Mouse (Mus musculus): Measurements from ENCODE around the gene Xaf1. TPM values are rescaled to one million over a fixed set of nuclear protein-coding genes. Genes with fewer than 3 reads are reported as not detected.

Gene Xaf1
- polyA plus RNA-seq, 1 experiment from 2014 or later = 2.7 TPM

DNA sequence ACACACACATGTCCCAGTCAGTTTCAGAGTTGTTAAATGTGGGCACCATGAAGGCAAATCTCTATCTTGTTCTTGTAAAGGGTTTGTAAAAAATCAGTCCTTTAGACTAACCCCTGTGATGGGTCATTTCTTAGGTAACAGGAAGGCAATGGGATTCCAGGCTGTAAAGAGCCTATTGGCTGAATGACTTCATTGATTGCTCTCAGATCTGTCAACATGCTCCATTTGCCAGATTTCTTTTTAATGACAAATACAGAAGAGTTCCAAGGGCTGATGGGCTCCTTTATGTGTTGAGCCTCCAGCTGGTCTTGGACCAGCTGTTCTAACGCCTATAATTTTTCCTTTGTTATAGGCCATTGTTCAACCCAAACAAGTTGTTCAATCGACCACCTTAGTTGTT lies 8.3 kb upstream of the Xaf1 start:
- WGBS = 86% methylated on average over 2 of the region's 2 CpGs
- DNase-seq (ENCODE audit: low spot score) = no peak

GRCm38 (mm10) chr11:72302230-72302629 lies 801 bp downstream of the Xaf1 start:
- H3K4me3 ChIP-seq (ENCODE audit: low read depth, low read length) = no peak overlapping the region
- H3K4me2 ChIP-seq = no peak overlapping the region; the same call in 1 of the 2 replicates
- H3K9ac ChIP-seq (ENCODE audit: low read depth, low read length) = no peak overlapping the region
- no peaks in the 10 kb centered on the region for H3K36me3 ChIP-seq (ENCODE audit: control insufficient read depth, insufficient read depth, low read length)
- no peaks in the 10 kb centered on the region for H3K27me3 ChIP-seq (replicated peaks; ENCODE audit: control insufficient read depth, insufficient read depth, low read length)
- DNase-seq (ENCODE audit: low spot score) (no peak), ATAC-seq (replicated peaks; ENCODE audit: low FRiP score) (no peak)
- H3K9me3 ChIP-seq (ENCODE audit: control insufficient read depth, low read length) = no peaks in the 10 kb centered on the region
- H3K4me1 ChIP-seq (replicated peaks; ENCODE audit: control insufficient read depth, insufficient read depth, low read length) = no peaks in the 10 kb centered on the region
- H3K27ac ChIP-seq (ENCODE audit: low read depth, low read length) = no peak overlapping the region
- WGBS = 81% methylated on average over 7 of the region's 7 CpGs

More for the DNA sequence above, 8.3 kb upstream of the Xaf1 start:
- Histone ChIP-seq H3K4me3 (ENCODE audit: low read depth, low read length) (no peak overlapping the region), H3K36me3 (ENCODE audit: control insufficient read depth, insufficient read depth, low read length) (no peaks in the 10 kb centered on the region), H3K27ac (ENCODE audit: low read depth, low read length) (no peak overlapping the region), H3K4me2 (no peak overlapping the region), H3K4me1 (replicated peaks; ENCODE audit: control insufficient read depth, insufficient read depth, low read length) (no peaks in the 10 kb centered on the region), H3K9ac (ENCODE audit: low read depth, low read length) (no peak overlapping the region), H3K9me3 (ENCODE audit: control insufficient read depth, low read length) (no peaks in the 10 kb centered on the region), H3K27me3 (replicated peaks; ENCODE audit: control insufficient read depth, insufficient read depth, low read length) (no peaks in the 10 kb centered on the region)
- ATAC-seq (replicated peaks; ENCODE audit: low FRiP score) = no peak

GRCm38 (mm10) chr11:72307461-72307860 lies 6.0 kb downstream of the Xaf1 start:
- no peak overlapping the region for H3K9ac ChIP-seq (ENCODE audit: low read depth, low read length)
- DNase-seq (ENCODE audit: low spot score) (no peak), ATAC-seq (replicated peaks; ENCODE audit: low FRiP score) (no peak)
- no peak overlapping the region for H3K27ac ChIP-seq (ENCODE audit: low read depth, low read length)
- no peaks in the 10 kb centered on the region for H3K36me3 ChIP-seq (ENCODE audit: control insufficient read depth, insufficient read depth, low read length)
- H3K4me2 ChIP-seq = no peak overlapping the region
- WGBS = 73% methylated on average over 5 of the region's 5 CpGs
- H3K4me1 ChIP-seq (replicated peaks; ENCODE audit: control insufficient read depth, insufficient read depth, low read length) = no peaks in the 10 kb centered on the region
- H3K27me3 ChIP-seq (replicated peaks; ENCODE audit: control insufficient read depth, insufficient read depth, low read length) = no peaks in the 10 kb centered on the region; the same call in 1 of the 2 replicates
- no peaks in the 10 kb centered on the region for H3K9me3 ChIP-seq (ENCODE audit: control insufficient read depth, low read length)
- H3K4me3 ChIP-seq (ENCODE audit: low read depth, low read length) = no peak overlapping the region

- Histone ChIP-seq H3K27ac (ENCODE audit: low read depth, low read length) (no peak overlapping the region), H3K36me3 (ENCODE audit: control insufficient read depth, insufficient read depth, low read length) (no peaks in the 10 kb centered on the region), H3K27me3 (replicated peaks; ENCODE audit: control insufficient read depth, insufficient read depth, low read length) (peaks cover 9% of the 10 kb centered on the region), H3K4me2 (no peak overlapping the region), H3K4me3 (ENCODE audit: low read depth, low read length) (no peak overlapping the region), H3K9me3 (ENCODE audit: control insufficient read depth, low read length) (no peaks in the 10 kb centered on the region), H3K4me1 (replicated peaks; ENCODE audit: control insufficient read depth, insufficient read depth, low read length) (no peaks in the 10 kb centered on the region), H3K9ac (ENCODE audit: low read depth, low read length) (no peak overlapping the region)
- WGBS = 36% methylated on average over 2 of the region's 2 CpGs
- DNase-seq (ENCODE audit: low spot score) = no peak
- no peak for ATAC-seq (replicated peaks; ENCODE audit: low FRiP score)
Measured at GRCm38 (mm10) chr11:72308982-72309381, 7.6 kb downstream of the Xaf1 start.

DNA sequence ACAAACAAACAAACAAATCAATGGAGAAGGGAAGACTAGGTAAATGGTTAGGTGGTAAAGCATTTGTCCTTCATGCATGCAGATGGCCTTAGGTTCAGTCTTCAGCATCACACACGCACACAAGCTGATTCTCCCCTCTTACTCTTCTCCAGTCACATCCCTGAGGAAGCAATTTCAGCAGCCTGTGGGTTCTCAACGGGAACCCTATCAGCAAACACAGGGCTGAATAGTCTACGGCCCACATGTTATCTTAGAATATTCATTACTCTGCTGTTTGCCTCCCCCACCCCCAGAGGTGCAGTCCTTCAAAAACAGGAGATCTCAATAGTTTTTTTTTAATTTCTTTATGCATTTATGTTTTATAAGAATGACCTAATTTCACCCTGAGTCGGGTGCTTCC lies 9.1 kb downstream of the Xaf1 start:
- no peak for ATAC-seq (replicated peaks; ENCODE audit: low FRiP score)
- no peak overlapping the region for H3K4me2 ChIP-seq

GRCm38 (mm10) chr11:72311355-72312001 lies 10.0 kb downstream of the Xaf1 start:
- no peaks in the 10 kb centered on the region; the same call in 1 of the 2 replicates for H3K4me1 ChIP-seq (replicated peaks; ENCODE audit: control insufficient read depth, insufficient read depth, low read length)
- DNase-seq (ENCODE audit: low spot score) = no peak
- H3K27ac ChIP-seq (ENCODE audit: low read depth, low read length) = no peak overlapping the region
- no peak overlapping the region for H3K9ac ChIP-seq (ENCODE audit: low read depth, low read length)
- no peak overlapping the region for H3K4me3 ChIP-seq (ENCODE audit: low read depth, low read length)
- ATAC-seq (replicated peaks; ENCODE audit: low FRiP score) = no peak
- H3K27me3 ChIP-seq (replicated peaks; ENCODE audit: control insufficient read depth, insufficient read depth, low read length) = peaks cover 26% of the 10 kb centered on the region
- 74% methylated on average over 10 of the region's 10 CpGs for whole genome bisulfite sequencing
- H3K4me2 ChIP-seq = no peak overlapping the region
- no peaks in the 10 kb centered on the region for H3K9me3 ChIP-seq (ENCODE audit: control insufficient read depth, low read length)
- H3K36me3 ChIP-seq (ENCODE audit: control insufficient read depth, insufficient read depth, low read length) = no peaks in the 10 kb centered on the region

More for the DNA sequence above, 9.1 kb downstream of the Xaf1 start:
- no peak for DNase-seq (ENCODE audit: low spot score)
- Histone ChIP-seq H3K4me3 (ENCODE audit: low read depth, low read length) (no peak overlapping the region), H3K36me3 (ENCODE audit: control insufficient read depth, insufficient read depth, low read length) (no peaks in the 10 kb centered on the region), H3K9me3 (ENCODE audit: control insufficient read depth, low read length) (no peaks in the 10 kb centered on the region), H3K9ac (ENCODE audit: low read depth, low read length) (no peak overlapping the region), H3K4me1 (replicated peaks; ENCODE audit: control insufficient read depth, insufficient read depth, low read length) (no peaks in the 10 kb centered on the region; the same call in 1 of the 2 replicates), H3K27ac (ENCODE audit: low read depth, low read length) (no peak overlapping the region), H3K27me3 (replicated peaks; ENCODE audit: control insufficient read depth, insufficient read depth, low read length) (peaks cover 24% of the 10 kb centered on the region)
- 54% methylated on average over 4 of the region's 4 CpGs for WGBS

- peak within 1 kb of the TSS; percentile 17 for H3K4me3 ChIP-seq (ENCODE audit: low read depth, low read length)
- no peaks in the 10 kb centered on the region for H3K36me3 ChIP-seq (ENCODE audit: control insufficient read depth, insufficient read depth, low read length)
- H3K9me3 ChIP-seq (ENCODE audit: control insufficient read depth, low read length) = no peaks in the 10 kb centered on the region
- peaks cover 26% of the 10 kb centered on the region for H3K27me3 ChIP-seq (replicated peaks; ENCODE audit: control insufficient read depth, insufficient read depth, low read length)
- H3K27ac ChIP-seq (ENCODE audit: low read depth, low read length) = no peak within 1 kb of the TSS
- H3K4me1 ChIP-seq (replicated peaks; ENCODE audit: control insufficient read depth, insufficient read depth, low read length) = no peaks in the 10 kb centered on the region; the same call in 1 of the 2 replicates
- H3K9ac ChIP-seq (ENCODE audit: low read depth, low read length) = no peak within 1 kb of the TSS
- no peak for DNase-seq (ENCODE audit: low spot score)
- WGBS = 12% methylated on average over 42 of the region's 42 CpGs
- no peak for ATAC-seq (replicated peaks; ENCODE audit: low FRiP score)
- peak within 1 kb of the TSS; percentile 43 for H3K4me2 ChIP-seq
Measured at GRCm38 (mm10) chr11:72314151-72314895, 12.9 kb downstream of the Xaf1 start, which contains the start of gene Fbxo39. TSS of gene Fbxo39 (plus strand) at chr11:72314444.

DNA sequence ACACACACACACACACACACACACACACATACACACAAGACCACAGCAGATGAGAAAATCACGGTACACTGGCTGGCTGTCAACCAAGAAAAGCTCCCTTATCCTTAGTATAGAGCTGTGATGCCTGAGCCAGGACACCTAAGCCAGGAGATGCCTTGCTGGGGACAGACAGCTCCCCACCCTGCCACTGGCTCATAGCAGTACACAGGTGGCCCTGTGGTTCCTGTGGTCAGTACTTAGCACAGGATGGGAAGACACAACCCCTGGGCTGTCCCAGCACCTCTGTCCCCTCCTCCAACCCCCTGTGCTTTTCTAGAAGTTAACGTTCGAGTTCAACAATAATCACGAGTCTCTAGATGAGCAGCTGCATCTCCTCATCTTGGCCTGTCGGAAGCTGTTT lies 16.6 kb downstream of the Xaf1 start:
- H3K9me3 ChIP-seq (ENCODE audit: control insufficient read depth, low read length) = no peaks in the 10 kb centered on the region

More for the DNA sequence above, 16.6 kb downstream of the Xaf1 start:
- no peak overlapping the region for H3K4me2 ChIP-seq
- no peaks in the 10 kb centered on the region for H3K36me3 ChIP-seq (ENCODE audit: control insufficient read depth, insufficient read depth, low read length)
- DNase-seq (ENCODE audit: low spot score) = no peak
- H3K27me3 ChIP-seq (replicated peaks; ENCODE audit: control insufficient read depth, insufficient read depth, low read length) = peaks cover 25% of the 10 kb centered on the region
- no peak for ATAC-seq (replicated peaks; ENCODE audit: low FRiP score)
- H3K4me1 ChIP-seq (replicated peaks; ENCODE audit: control insufficient read depth, insufficient read depth, low read length) = no peaks in the 10 kb centered on the region; the same call in 1 of the 2 replicates
- H3K27ac ChIP-seq (ENCODE audit: low read depth, low read length) = no peak overlapping the region
- H3K4me3 ChIP-seq (ENCODE audit: low read depth, low read length) = no peak overlapping the region
- no peak overlapping the region for H3K9ac ChIP-seq (ENCODE audit: low read depth, low read length)
- 71% methylated on average over 5 of the region's 5 CpGs for WGBS

Measured in liver, embryonic 11.5 days (tissue).